Comparison of ENCODE assay signal across 22 mouse cellular contexts in genomic region chr1:150556621-150557020, GRCm38 (mm10).
DNase-seq lines count a peak whose midpoint lies in the region; ATAC-seq and TF ChIP-seq lines count a peak whose summit lies in the region.
"Had no signal": no experiment of that assay in that cellular context is flagged by ENCODE, and none has a peak within 500 bp of the region (broad histone marks: within the 10 kb centered on the region; RNA-seq: fewer than 3 reads in every experiment).

No protein-coding gene starts in this region.

- TF ChIP-seq CTCF in kidney, postnatal 0 days (IDR thresholded peaks at IDR 0.05; ENCODE audit: low read depth) = peak; percentile 13; the same call in 1 of the 2 replicates
- TF ChIP-seq CTCF in brain, embryonic 14.5 days (IDR thresholded peaks at IDR 0.05; ENCODE audit: borderline replicate concordance, extremely low read depth, insufficient read depth, insufficient read length) = peak; percentile 17; the same call in 1 of the 2 replicates
- peak; percentile 10; the same call in 1 of the 2 replicates for TF ChIP-seq CTCF in stomach, postnatal 0 days (IDR thresholded peaks at IDR 0.05; ENCODE audit: low read depth)

- DNase-seq in kidney, postnatal 0 days (ENCODE audit: low spot score) = no peak
- DNase-seq in ES-CJ7 (ENCODE audit: low read depth, low spot score) (peak; percentile 54), liver (no peak)
- no peak for DNase-seq in brain, embryonic 14.5 days (ENCODE audit: low read depth)
- no peak for DNase-seq in stomach, postnatal 0 days (ENCODE audit: low spot score)
- DNase-seq in midbrain, embryonic 14.5 days = no peak
- DNase-seq: adrenal gland, postnatal 14 days; cerebellum, adult 2 months; cerebellum, postnatal 10 days; embryo, embryonic 11 days; forebrain, postnatal 0 days; gastrocnemius, postnatal 14 days; heart, adult 2 months; heart, postnatal 36 days; kidney, adult 2 months had no signal

- TF ChIP-seq EP300 in stomach, postnatal 0 days (optimal IDR thresholded peaks at IDR 0.05) = no peak

- H3K4me1 ChIP-seq in kidney, postnatal 0 days (replicated peaks; ENCODE audit: insufficient read depth, low read length) = no peaks in the 10 kb centered on the region
- no peaks in the 10 kb centered on the region for H3K4me1 ChIP-seq in kidney, embryonic 16.5 days (ENCODE audit: insufficient read depth, low read length)
- no peaks in the 10 kb centered on the region for H3K4me1 ChIP-seq in stomach, postnatal 0 days (replicated peaks; ENCODE audit: control insufficient read depth, insufficient read depth)
- H3K4me1 ChIP-seq in midbrain, embryonic 14.5 days (ENCODE audit: control insufficient read depth, insufficient read depth, low read length) = no peaks in the 10 kb centered on the region
- H3K4me1 ChIP-seq: embryonic facial prominence, embryonic 15.5 days; forebrain, embryonic 13.5 days; heart, embryonic 13.5 days had no signal

- no peaks in the 10 kb centered on the region for H3K27me3 ChIP-seq in kidney, postnatal 0 days (ENCODE audit: insufficient read depth, low read length)
- no peaks in the 10 kb centered on the region for H3K27me3 ChIP-seq in kidney, embryonic 16.5 days (ENCODE audit: insufficient read depth, low read length)
- no peaks in the 10 kb centered on the region for H3K27me3 ChIP-seq in stomach, postnatal 0 days (ENCODE audit: control insufficient read depth, insufficient read depth, low read length)
- H3K27me3 ChIP-seq in midbrain, embryonic 14.5 days (ENCODE audit: control insufficient read depth, insufficient read depth, low read length) = no peaks in the 10 kb centered on the region
- H3K27me3 ChIP-seq: embryonic facial prominence, embryonic 15.5 days; forebrain, embryonic 13.5 days; heart, embryonic 13.5 days; Patski had no signal

- H3K9me3 ChIP-seq in kidney, postnatal 0 days (replicated peaks; ENCODE audit: low read length) = no peaks in the 10 kb centered on the region
- no peaks in the 10 kb centered on the region for H3K9me3 ChIP-seq in kidney, embryonic 16.5 days (ENCODE audit: low read length)
- no peaks in the 10 kb centered on the region for H3K9me3 ChIP-seq in stomach, postnatal 0 days (ENCODE audit: control insufficient read depth, low read length)
- H3K9me3 ChIP-seq in midbrain, embryonic 14.5 days (ENCODE audit: control insufficient read depth, low read length) = no peaks in the 10 kb centered on the region
- H3K9me3 ChIP-seq: embryonic facial prominence, embryonic 15.5 days; forebrain, embryonic 13.5 days; heart, embryonic 13.5 days had no signal

- no peak for ATAC-seq in kidney, postnatal 0 days (replicated peaks; ENCODE audit: low FRiP score, low read depth)
- ATAC-seq in kidney, embryonic 16.5 days (ENCODE audit: low FRiP score, low TSS enrichment) = no peak
- no peak for ATAC-seq in stomach, postnatal 0 days (ENCODE audit: low FRiP score, low TSS enrichment)
- ATAC-seq in midbrain, embryonic 14.5 days (ENCODE audit: low FRiP score, low TSS enrichment) = no peak
- ATAC-seq: forebrain, embryonic 13.5 days; forebrain, postnatal 0 days; hindbrain, embryonic 16.5 days; Patski had no signal

- no peak overlapping the region for H3K4me2 ChIP-seq in kidney, postnatal 0 days (ENCODE audit: low read length)
- no peak overlapping the region for H3K4me2 ChIP-seq in kidney, embryonic 16.5 days (replicated peaks; ENCODE audit: low read depth, low read length)
- no peak overlapping the region for H3K4me2 ChIP-seq in stomach, postnatal 0 days (replicated peaks; ENCODE audit: low read depth)
- no peak overlapping the region for H3K4me2 ChIP-seq in midbrain, embryonic 14.5 days (ENCODE audit: low read length)
- H3K4me2 ChIP-seq: embryonic facial prominence, embryonic 15.5 days; forebrain, embryonic 13.5 days; heart, embryonic 13.5 days had no signal

- TF ChIP-seq POLR2A in brain, embryonic 14.5 days (IDR thresholded peaks at IDR 0.05; ENCODE audit: borderline replicate concordance, extremely low read depth, insufficient read depth, insufficient read length, poor library complexity, severe bottlenecking) = no peak

- no peak overlapping the region for H3K9ac ChIP-seq in kidney, postnatal 0 days (ENCODE audit: low read depth, low read length)
- no peak overlapping the region for H3K9ac ChIP-seq in kidney, embryonic 16.5 days (replicated peaks; ENCODE audit: low read length)
- H3K9ac ChIP-seq in stomach, postnatal 0 days (ENCODE audit: low read length) = no peak overlapping the region
- H3K9ac ChIP-seq in midbrain, embryonic 14.5 days (replicated peaks; ENCODE audit: low read length) = no peak overlapping the region
- H3K9ac ChIP-seq: embryonic facial prominence, embryonic 15.5 days; forebrain, embryonic 13.5 days; forebrain, postnatal 0 days; heart, embryonic 13.5 days had no signal

- no peaks in the 10 kb centered on the region for H3K36me3 ChIP-seq in kidney, postnatal 0 days (ENCODE audit: insufficient read depth, low read length)
- H3K36me3 ChIP-seq in kidney, embryonic 16.5 days (ENCODE audit: insufficient read depth, low read length) = no peaks in the 10 kb centered on the region
- H3K36me3 ChIP-seq in stomach, postnatal 0 days (ENCODE audit: control insufficient read depth, insufficient read depth, low read length) = no peaks in the 10 kb centered on the region
- no peaks in the 10 kb centered on the region for H3K36me3 ChIP-seq in midbrain, embryonic 14.5 days (ENCODE audit: control insufficient read depth, insufficient read depth, low read length)

- no peak overlapping the region for H3K27ac ChIP-seq in kidney, postnatal 0 days
- no peak overlapping the region for H3K27ac ChIP-seq in kidney, embryonic 16.5 days (ENCODE audit: low read length)
- H3K27ac ChIP-seq in stomach, postnatal 0 days (replicated peaks) = no peak overlapping the region
- H3K27ac ChIP-seq in midbrain, embryonic 14.5 days (replicated peaks; ENCODE audit: low read depth, low read length) = no peak overlapping the region
- H3K27ac ChIP-seq: embryonic facial prominence, embryonic 15.5 days; forebrain, embryonic 13.5 days; heart, adult 2 months; heart, embryonic 13.5 days had no signal

- no peak overlapping the region for H3K4me3 ChIP-seq in kidney, postnatal 0 days (replicated peaks; ENCODE audit: low read depth, low read length)
- no peak overlapping the region for H3K4me3 ChIP-seq in kidney, embryonic 16.5 days (ENCODE audit: low read length)
- no peak overlapping the region for H3K4me3 ChIP-seq in stomach, postnatal 0 days (ENCODE audit: low read depth, low read length)
- no peak overlapping the region for H3K4me3 ChIP-seq in midbrain, embryonic 14.5 days (replicated peaks; ENCODE audit: low read depth, low read length)
- H3K4me3 ChIP-seq: embryonic facial prominence, embryonic 15.5 days; erythroblast, embryonic 14.5 days; forebrain, embryonic 13.5 days; heart, adult 2 months; heart, embryonic 13.5 days had no signal

- WGBS in kidney, postnatal 0 days = 76% methylated on average over 3 of the region's 3 CpGs
- 68% methylated on average over 3 of the region's 3 CpGs for WGBS in kidney, embryonic 16.5 days
- WGBS in stomach, postnatal 0 days = 66% methylated on average over 3 of the region's 3 CpGs
- WGBS in midbrain, embryonic 14.5 days = 77% methylated on average over 3 of the region's 3 CpGs
